Mouse (Mus musculus) limb, embryonic 12.5 days (tissue): ENCODE results near the gene Nup85. TPM values are rescaled to one million over a fixed set of nuclear protein-coding genes. Genes with fewer than 3 reads are reported as not detected.

Experiments
- ATAC-seq: fragments of 200-750 bp; cut with Nextera tagmentation; 2 replicates; pipeline ENCODE4 v1.8.0; 2017; ENCODE audit warnings: low read depth, moderate TSS enrichment; ENCODE audit not compliant: insufficient number of reproducible peaks, insufficient read depth, low FRiP score, low TSS enrichment
- H3K27ac ChIP-seq: fragments of 300-500 bp; sonication (generic); 2 replicates; pipeline ENCODE4 v1.5.1; 2016; ENCODE audit warnings: mild to moderate bottlenecking, moderate library complexity
- H3K27me3 ChIP-seq: fragments of 300-500 bp; sonication (generic); 2 replicates; pipeline ENCODE4 v1.6.1; 2016; ENCODE audit warnings: mild to moderate bottlenecking, moderate library complexity
- H3K36me3 ChIP-seq: fragments of 300-500 bp; sonication (generic); 2 replicates; pipeline ENCODE4 v1.6.1; 2016; ENCODE audit warnings: mild to moderate bottlenecking, moderate library complexity
- H3K4me1 ChIP-seq: fragments of 300-500 bp; sonication (generic); replicated peaks from 2 replicates; pipeline ENCODE4 v1.6.1; 2016
- H3K4me2 ChIP-seq: fragments of 300-500 bp; sonication (generic); 2 replicates; pipeline ENCODE4 v1.6.1; 2016; ENCODE audit warnings: mild to moderate bottlenecking, moderate library complexity
- H3K4me3 ChIP-seq: fragments of 300-500 bp; sonication (generic); replicated peaks from 2 replicates; pipeline ENCODE4 v1.5.1; 2016; ENCODE audit warnings: mild to moderate bottlenecking
- H3K9ac ChIP-seq: fragments of 300-500 bp; sonication (generic); replicated peaks from 2 replicates; pipeline ENCODE4 v1.6.1; 2016; ENCODE audit warnings: mild to moderate bottlenecking, moderate library complexity
- H3K9me3 ChIP-seq: fragments of 300-500 bp; sonication (generic); 2 replicates; pipeline ENCODE4 v1.6.1; 2016; ENCODE audit warnings: mild to moderate bottlenecking, moderate library complexity
- WGBS: fragments of 180-500 bp; shearing (Covaris S2); methylation state at CpG from one replicate; pipeline ENCODE4 v1.1.7; 2016; 5-methylcytosine and 5-hydroxymethylcytosine counted together
- polyA plus RNA-seq: library from polyadenylated mRNA; unstranded; fragments of >200 nt; fragmentation: Nextera tagmentation; extraction: Ambion mirVana; gene quantifications from 2 replicates; pipeline ENCODE4 v1.2.1, GENCODE M21; 2016

The Nup85 gene
- polyA plus RNA-seq, 1 experiment from 2014 or later = 212 TPM

DNA sequence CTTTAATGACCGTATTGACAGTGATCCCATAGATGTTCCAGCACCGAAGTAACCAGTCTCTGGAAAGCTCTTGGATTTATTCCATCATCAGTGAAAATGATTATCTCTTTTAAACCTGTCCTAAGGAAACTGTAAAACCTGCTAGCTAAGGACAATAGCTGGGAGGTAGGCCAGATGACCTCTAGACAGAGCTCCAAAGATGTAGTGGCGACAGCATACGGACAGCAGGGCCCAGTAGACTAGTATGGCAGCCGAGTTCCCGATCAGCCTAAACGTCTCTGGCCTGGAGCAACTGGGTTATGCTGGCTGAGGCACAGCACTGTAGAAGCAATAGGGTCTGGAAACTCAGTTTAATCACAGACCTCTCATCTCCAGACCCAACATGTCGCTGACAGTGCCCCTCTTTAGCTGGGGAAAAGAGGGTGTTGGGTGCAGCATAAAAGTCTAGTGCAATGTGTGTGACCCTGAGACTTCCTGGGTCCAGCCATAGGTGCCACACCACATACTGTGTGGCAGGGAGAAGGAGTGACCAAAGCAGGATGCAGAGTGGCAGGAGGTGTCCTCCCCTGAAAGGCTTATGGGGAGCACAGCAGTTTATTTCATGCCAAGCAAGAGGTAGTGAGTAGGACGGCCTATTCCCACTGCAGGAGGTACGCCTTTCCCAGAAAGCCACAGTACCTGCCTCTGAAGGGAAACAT is 20.3 kb downstream of the Nup85 start:
- Histone ChIP-seq H3K9me3 (no peaks in the 10 kb centered on the region), H3K36me3 (peaks cover 96% of the 10 kb centered on the region)

DNA sequence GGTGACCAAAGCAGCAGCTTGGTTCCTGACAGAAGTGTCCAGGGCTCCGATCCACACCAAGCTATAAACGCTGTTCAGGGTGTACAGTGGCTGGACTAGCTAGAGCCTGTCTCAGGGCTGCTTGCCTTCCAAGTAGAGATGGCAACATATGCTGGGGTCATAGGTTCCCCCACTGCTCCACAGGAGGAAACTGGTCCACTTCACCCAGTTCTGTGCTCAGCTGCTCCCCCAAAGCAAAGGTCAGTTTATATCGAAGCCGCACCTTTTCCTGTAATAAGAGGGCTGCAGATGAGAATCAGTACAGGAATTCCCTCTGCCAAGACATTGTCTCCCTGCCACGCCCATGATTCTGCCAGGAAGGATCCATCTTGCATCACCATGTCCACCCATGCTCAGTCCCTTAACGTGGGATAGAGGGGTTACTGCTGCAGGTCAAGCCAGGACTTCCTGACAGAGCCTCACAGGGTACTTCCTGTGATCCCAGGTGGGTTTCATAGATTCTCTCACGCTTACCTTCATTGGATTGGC is 21.4 kb downstream of the Nup85 start:
- Histone ChIP-seq H3K9me3 (no peaks in the 10 kb centered on the region), H3K4me3 (no peak overlapping the region), H3K4me1 (no peaks in the 10 kb centered on the region), H3K27me3 (no peaks in the 10 kb centered on the region), H3K27ac (no peak overlapping the region), H3K4me2 (no peak overlapping the region), H3K36me3 (peaks cover 97% of the 10 kb centered on the region), H3K9ac (no peak overlapping the region)
- ATAC-seq = no peak
- 91% methylated on average over 7 of the region's 7 CpGs for WGBS

More for the DNA sequence above, 20.3 kb downstream of the Nup85 start:
- no peak overlapping the region for H3K4me3 ChIP-seq
- no peaks in the 10 kb centered on the region for H3K27me3 ChIP-seq
- H3K27ac ChIP-seq = no peak overlapping the region
- H3K4me1 ChIP-seq = no peaks in the 10 kb centered on the region
- no peak for ATAC-seq
- WGBS = 89% methylated on average over 10 of the region's 10 CpGs
- H3K4me2 ChIP-seq = no peak overlapping the region
- H3K9ac ChIP-seq = no peak overlapping the region

DNA sequence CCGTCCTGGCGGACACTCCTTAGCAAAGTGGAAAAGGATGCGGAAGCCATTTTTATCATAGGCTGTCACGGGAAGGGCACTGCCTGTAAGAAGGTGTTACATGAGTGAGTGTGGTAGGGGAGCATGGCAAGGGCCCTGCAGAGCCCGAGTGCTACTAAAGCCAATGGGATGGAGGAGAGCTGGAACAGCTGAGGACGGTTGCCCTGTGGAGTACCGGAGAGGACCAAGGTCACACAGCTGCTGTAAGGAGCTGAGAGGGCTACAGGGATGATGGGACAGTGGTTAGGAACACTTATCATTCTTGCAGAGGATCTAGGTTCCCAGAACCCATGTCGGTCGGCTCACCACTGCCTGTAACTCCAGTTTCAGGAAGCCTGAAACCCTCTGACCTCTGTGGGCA is 22.2 kb downstream of the Nup85 start:
- H3K4me2 ChIP-seq = no peak overlapping the region
- no peak for ATAC-seq
- H3K27ac ChIP-seq = no peak overlapping the region
- H3K36me3 ChIP-seq = peaks cover 97% of the 10 kb centered on the region
- WGBS = 86% methylated on average over 9 of the region's 9 CpGs
- H3K27me3 ChIP-seq = no peaks in the 10 kb centered on the region
- H3K9me3 ChIP-seq = no peaks in the 10 kb centered on the region
- H3K4me1 ChIP-seq = no peaks in the 10 kb centered on the region
- no peak overlapping the region for H3K4me3 ChIP-seq
- no peak overlapping the region for H3K9ac ChIP-seq

DNA sequence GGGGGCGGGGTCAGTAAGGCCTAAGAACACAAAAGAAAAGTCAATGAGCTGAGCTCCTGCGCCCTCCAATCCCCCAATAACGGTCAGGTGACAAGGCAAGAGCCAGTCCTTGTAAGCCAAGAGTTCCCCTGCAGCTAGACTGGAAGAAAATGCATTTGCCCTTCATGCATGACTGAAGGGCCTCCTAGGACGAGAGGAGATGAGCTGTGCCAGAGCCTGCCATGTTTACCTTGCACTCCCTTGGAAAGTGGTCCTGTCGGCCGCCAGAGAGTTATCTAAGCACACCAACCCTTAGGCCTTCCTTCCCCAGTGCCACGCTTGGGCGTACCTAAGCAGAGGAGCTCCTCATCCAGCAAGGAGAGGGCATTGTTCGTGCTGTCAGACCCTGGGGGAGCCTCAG is 23.8 kb downstream of the Nup85 start:
- H3K27me3 ChIP-seq = no peaks in the 10 kb centered on the region
- no peak overlapping the region for H3K4me2 ChIP-seq
- peaks cover 97% of the 10 kb centered on the region for H3K36me3 ChIP-seq
- H3K9me3 ChIP-seq = no peaks in the 10 kb centered on the region
- no peaks in the 10 kb centered on the region for H3K4me1 ChIP-seq
- no peak overlapping the region for H3K9ac ChIP-seq
- H3K27ac ChIP-seq = no peak overlapping the region
- no peak for ATAC-seq
- no peak overlapping the region for H3K4me3 ChIP-seq
- 91% methylated on average over 9 of the region's 9 CpGs for WGBS

DNA sequence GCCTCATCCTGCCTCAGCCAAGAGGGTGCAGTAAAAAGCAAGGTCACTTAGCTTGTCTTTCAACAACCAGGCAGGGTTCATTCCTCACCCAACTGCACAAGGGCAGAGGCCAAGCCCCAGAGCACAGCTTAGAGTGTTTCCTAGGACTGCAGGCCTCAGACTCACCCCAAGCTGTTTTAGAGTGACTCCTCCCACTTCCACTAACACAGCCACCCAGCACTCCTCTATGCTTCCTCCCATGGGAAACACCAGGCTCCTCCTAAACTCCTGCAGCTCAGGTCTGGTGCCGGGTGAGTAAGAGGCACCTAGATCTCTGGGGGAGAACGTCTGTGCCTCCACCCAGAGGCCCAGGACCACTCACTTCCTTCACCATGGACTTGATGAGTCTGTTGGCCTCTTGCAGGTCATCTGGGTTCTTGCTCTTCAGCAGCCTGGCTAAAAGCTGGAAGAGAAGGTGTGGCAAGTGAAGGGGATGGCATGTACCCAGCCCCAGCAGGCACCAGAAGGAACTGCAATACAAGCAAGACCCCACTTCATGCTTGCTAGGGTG is 26.4 kb downstream of the Nup85 start:
- H3K9me3 ChIP-seq = no peaks in the 10 kb centered on the region
- no peak overlapping the region for H3K27ac ChIP-seq
- H3K4me3 ChIP-seq = no peak overlapping the region
- H3K36me3 ChIP-seq = peaks cover 93% of the 10 kb centered on the region
- no peaks in the 10 kb centered on the region for H3K4me1 ChIP-seq
- no peak for ATAC-seq
- no peak overlapping the region for H3K9ac ChIP-seq
- no peak overlapping the region for H3K4me2 ChIP-seq
- WGBS = 86% methylated on average over 2 of the region's 2 CpGs
- H3K27me3 ChIP-seq = no peaks in the 10 kb centered on the region

DNA sequence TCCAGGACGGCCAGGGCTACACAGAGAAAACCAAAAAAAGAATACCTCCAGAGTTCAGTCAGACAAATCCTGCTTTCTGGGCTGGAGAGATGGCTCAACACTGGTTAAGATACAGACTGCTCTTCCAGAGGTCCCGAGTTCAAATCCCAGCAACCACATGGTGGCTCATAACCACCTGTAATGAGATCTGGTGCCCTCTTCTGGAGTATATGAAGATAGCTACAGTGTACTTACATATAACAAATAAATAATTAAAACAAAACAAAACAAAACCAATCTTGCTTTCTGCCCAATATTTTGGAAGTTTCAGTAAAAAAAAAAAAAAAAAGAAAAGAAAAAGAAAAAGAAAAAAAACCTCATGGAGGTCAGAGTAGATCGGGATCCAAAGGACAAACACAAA is 31.0 kb downstream of the Nup85 start:
- Histone ChIP-seq H3K36me3 (peaks cover 93% of the 10 kb centered on the region), H3K4me3 (no peak overlapping the region), H3K9ac (no peak overlapping the region), H3K27me3 (no peaks in the 10 kb centered on the region), H3K4me2 (no peak overlapping the region), H3K4me1 (no peaks in the 10 kb centered on the region), H3K9me3 (no peaks in the 10 kb centered on the region), H3K27ac (no peak overlapping the region)
- ATAC-seq = no peak
- WGBS = 95% methylated on average over 3 of the region's 3 CpGs

DNA sequence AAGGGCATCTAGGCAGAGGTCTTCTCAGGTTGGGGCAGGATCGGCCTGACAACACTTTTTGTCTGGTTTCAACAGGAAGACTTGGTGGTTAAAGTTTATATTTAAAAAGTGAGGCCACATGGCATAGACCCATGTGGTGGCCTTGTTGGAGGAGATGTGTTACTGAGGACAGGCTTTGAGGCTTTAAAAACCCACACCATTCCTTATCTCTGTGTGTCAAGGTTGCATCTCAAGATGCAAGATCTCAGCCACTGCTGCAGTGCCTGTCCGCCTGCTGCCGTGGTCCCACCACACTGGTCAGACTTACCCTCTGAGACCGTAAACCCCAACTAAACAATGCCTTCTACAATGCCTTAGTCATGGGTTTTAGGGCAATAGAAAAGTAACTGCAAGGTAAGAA is 34.1 kb downstream of the Nup85 start:
- WGBS = 92% methylated on average over 4 of the region's 4 CpGs

DNA sequence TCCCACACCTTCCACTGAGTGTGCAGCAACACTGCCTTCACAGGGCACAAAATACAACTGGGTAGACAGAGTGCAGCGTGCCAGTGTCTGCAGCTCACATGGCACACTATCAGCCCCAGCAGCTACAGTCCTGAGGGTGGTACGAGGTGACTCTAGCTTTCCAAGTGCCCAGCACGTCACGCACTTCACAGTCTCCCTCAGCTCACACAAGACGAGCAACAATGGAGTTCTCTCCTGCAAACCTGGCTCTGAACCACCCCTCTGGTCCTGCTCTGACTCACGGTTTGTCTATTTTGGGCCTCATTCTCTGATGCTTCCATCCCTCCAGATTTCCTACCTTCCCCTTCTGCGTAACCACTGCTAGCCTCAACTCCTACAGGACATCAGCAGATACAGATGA is 35.5 kb downstream of the Nup85 start:
- WGBS = 97% methylated on average over 7 of the region's 7 CpGs
- no peak for ATAC-seq
- H3K9ac ChIP-seq = no peak overlapping the region
- no peaks in the 10 kb centered on the region for H3K27me3 ChIP-seq
- H3K9me3 ChIP-seq = no peaks in the 10 kb centered on the region
- peaks cover 59% of the 10 kb centered on the region for H3K36me3 ChIP-seq
- no peak overlapping the region for H3K27ac ChIP-seq
- no peak overlapping the region for H3K4me3 ChIP-seq
- H3K4me2 ChIP-seq = no peak overlapping the region
- H3K4me1 ChIP-seq = peaks cover 16% of the 10 kb centered on the region

More for the DNA sequence above, 34.1 kb downstream of the Nup85 start:
- peaks cover 14% of the 10 kb centered on the region for H3K4me1 ChIP-seq
- H3K4me2 ChIP-seq = no peak overlapping the region
- peaks cover 73% of the 10 kb centered on the region for H3K36me3 ChIP-seq
- no peak overlapping the region for H3K27ac ChIP-seq
- no peak overlapping the region for H3K4me3 ChIP-seq
- no peaks in the 10 kb centered on the region for H3K9me3 ChIP-seq
- H3K27me3 ChIP-seq = no peaks in the 10 kb centered on the region
- ATAC-seq = no peak
- no peak overlapping the region for H3K9ac ChIP-seq

DNA sequence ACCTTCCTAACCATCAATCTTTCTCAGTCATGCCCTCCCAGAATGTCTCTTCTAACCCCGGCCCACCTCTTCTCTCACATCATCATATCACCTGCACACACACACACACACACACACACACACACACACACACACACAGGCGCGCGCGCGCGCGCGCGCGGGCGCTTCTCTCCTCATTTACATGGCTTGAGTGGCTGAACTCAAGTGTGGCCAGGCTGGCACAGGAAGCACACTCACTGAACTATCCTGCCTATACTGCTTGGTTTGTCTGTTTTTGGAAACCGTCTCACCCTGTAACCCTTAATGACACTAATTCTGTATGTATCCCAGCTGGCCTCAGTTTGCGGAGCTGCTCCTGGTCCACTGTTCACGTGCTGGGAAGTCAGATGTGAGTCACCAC is 36.5 kb downstream of the Nup85 start:
- ATAC-seq = no peak
- Histone ChIP-seq H3K9ac (no peak overlapping the region), H3K9me3 (no peaks in the 10 kb centered on the region), H3K36me3 (peaks cover 58% of the 10 kb centered on the region), H3K27me3 (no peaks in the 10 kb centered on the region), H3K4me1 (peaks cover 23% of the 10 kb centered on the region), H3K4me3 (no peak overlapping the region), H3K4me2 (no peak overlapping the region), H3K27ac (no peak overlapping the region)
- WGBS = 97% methylated on average over 15 of the region's 15 CpGs

DNA sequence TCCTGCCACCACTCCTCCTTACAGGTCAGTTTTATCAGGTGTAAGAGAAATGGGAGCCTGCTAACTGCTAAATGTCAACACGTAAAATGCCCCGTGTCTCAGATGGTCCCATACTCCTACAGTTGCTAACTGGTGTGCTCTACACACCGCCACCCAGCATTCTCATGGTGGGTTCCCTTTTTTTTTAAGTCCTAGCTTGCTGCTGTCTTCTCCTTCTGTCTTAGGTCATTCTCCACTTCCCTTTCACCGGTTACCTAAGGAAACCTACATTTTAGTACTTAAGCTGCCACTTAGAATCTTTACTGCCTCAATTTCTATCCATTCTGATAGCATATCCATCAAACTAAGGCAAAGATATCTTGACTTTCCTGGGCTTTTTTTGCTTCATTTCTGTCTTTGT is 36.9 kb downstream of the Nup85 start:
- Histone ChIP-seq H3K4me2 (no peak overlapping the region), H3K36me3 (peaks cover 58% of the 10 kb centered on the region), H3K27ac (no peak overlapping the region), H3K4me3 (no peak overlapping the region), H3K27me3 (no peaks in the 10 kb centered on the region), H3K4me1 (peaks cover 23% of the 10 kb centered on the region), H3K9me3 (no peaks in the 10 kb centered on the region), H3K9ac (no peak overlapping the region)
- 94% methylated on average over 4 of the region's 4 CpGs for WGBS
- ATAC-seq = no peak

DNA sequence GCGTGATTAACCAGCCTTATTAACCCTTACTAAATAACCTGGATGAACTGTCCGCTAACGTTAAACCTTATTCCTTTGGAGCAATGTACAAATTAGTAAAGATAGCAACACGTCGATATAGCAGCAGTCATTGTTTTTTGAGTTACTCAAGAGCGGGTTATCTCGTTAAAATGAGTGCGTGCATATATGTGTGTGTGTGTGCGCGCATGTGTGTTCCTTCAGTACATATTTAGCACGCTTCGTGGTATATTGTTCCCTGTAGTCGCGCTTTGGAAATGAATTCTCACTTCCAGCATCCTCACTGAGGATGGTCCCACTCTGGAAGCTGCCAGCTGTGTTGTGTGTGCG is 38.9 kb downstream of the Nup85 start:
- peak overlapping the region; percentile 89 for H3K27ac ChIP-seq

More for the DNA sequence above, 38.9 kb downstream of the Nup85 start:
- WGBS = 4% methylated on average over 15 of the region's 15 CpGs
- H3K4me1 ChIP-seq = peaks cover 23% of the 10 kb centered on the region
- peak overlapping the region; percentile 97 for H3K4me3 ChIP-seq
- peaks cover 58% of the 10 kb centered on the region for H3K36me3 ChIP-seq
- H3K4me2 ChIP-seq = peak overlapping the region; percentile 95
- peak overlapping the region; percentile 93 for H3K9ac ChIP-seq
- H3K27me3 ChIP-seq = no peaks in the 10 kb centered on the region
- no peak for ATAC-seq
- no peaks in the 10 kb centered on the region for H3K9me3 ChIP-seq
